Mouse (Mus musculus): ENCODE data around the gene Slc29a1. TPM values are rescaled to one million over a fixed set of nuclear protein-coding genes. Genes with fewer than 3 reads are reported as not detected.

Slc29a1 gene
- total RNA-seq, 4 experiments from 2014 or later = 145 to 174 (median 158) TPM

- DNase-seq = no peak
Observed at GRCm38 (mm10) chr17:45568990-45569389, 30.4 kb downstream of the Slc29a1 start.

GRCm38 (mm10) chr17:45567162-45567601 is 32.2 kb downstream of the Slc29a1 start:
- no peak for DNase-seq

- no peak for DNase-seq
Observed at GRCm38 (mm10) chr17:45566360-45567161, 32.8 kb downstream of the Slc29a1 start.

GRCm38 (mm10) chr17:45566031-45566359 is 33.4 kb downstream of the Slc29a1 start:
- no peak for DNase-seq

- DNase-seq = no peak
Observed at GRCm38 (mm10) chr17:45565103-45565502, 34.3 kb downstream of the Slc29a1 start.

GRCm38 (mm10) chr17:45564531-45565084 is 34.8 kb downstream of the Slc29a1 start:
- no peak for DNase-seq

GRCm38 (mm10) chr17:45563655-45564530 is 35.5 kb downstream of the Slc29a1 start, which contains the start of gene Slc35b2:
Gene Slc35b2, plus strand, starts transcription at chr17:45563874.
- DNase-seq = peak; percentile 95

GRCm38 (mm10) chr17:45563216-45563615 is 36.2 kb downstream of the Slc29a1 start:
- no peak for DNase-seq

- DNase-seq = no peak
Observed at GRCm38 (mm10) chr17:45559732-45560525, 39.5 kb downstream of the Slc29a1 start.

GRCm38 (mm10) chr17:45557998-45558862 is 41.2 kb downstream of the Slc29a1 start:
- DNase-seq = no peak

GRCm38 (mm10) chr17:45557246-45557824 is 42.1 kb downstream of the Slc29a1 start:
- no peak for DNase-seq

GRCm38 (mm10) chr17:45556514-45557245 is 42.7 kb downstream of the Slc29a1 start:
- DNase-seq = no peak

GRCm38 (mm10) chr17:45556107-45556489 is 43.3 kb downstream of the Slc29a1 start:
- DNase-seq = no peak

- peak; percentile 95 for DNase-seq
Observed at GRCm38 (mm10) chr17:45555452-45556106, 43.8 kb downstream of the Slc29a1 start, which contains the start of gene Nfkbie. Gene Nfkbie, plus strand, starts transcription at chr17:45555703.

GRCm38 (mm10) chr17:45554420-45554819 is 45.0 kb downstream of the Slc29a1 start:
- no peak for DNase-seq

GRCm38 (mm10) chr17:45553065-45553464 is 46.3 kb downstream of the Slc29a1 start:
- no peak for DNase-seq

GRCm38 (mm10) chr17:45551816-45552451 is 47.5 kb downstream of the Slc29a1 start:
- no peak for DNase-seq

GRCm38 (mm10) chr17:45551249-45551796 is 48.1 kb downstream of the Slc29a1 start:
- no peak for DNase-seq

- no peak for DNase-seq
Observed at GRCm38 (mm10) chr17:45550253-45550652, 49.2 kb downstream of the Slc29a1 start.
